Mouse (Mus musculus) megakaryocyte, embryonic 14.5 days (primary cell): ENCODE results near the gene Atg2b. TPM values are rescaled to one million over a fixed set of nuclear protein-coding genes. Genes with fewer than 3 reads are reported as not detected.

Source experiments
- H3K27me3 ChIP-seq: replicated peaks from 2 replicates; pipeline ENCODE3; 2012; ENCODE audit warnings: inconsistent platforms
- H3K36me3 ChIP-seq: replicated peaks from 2 replicates; pipeline ENCODE3; 2012; ENCODE audit warnings: low read length, inconsistent platforms, mixed read lengths
- H3K4me1 ChIP-seq: 2 replicates; pipeline ENCODE4 v1.6.1; 2012; ENCODE audit warnings: inconsistent platforms
- H3K4me3 ChIP-seq: replicated peaks from 2 replicates; pipeline ENCODE3; 2012; ENCODE audit warnings: moderate library complexity, mild to moderate bottlenecking, inconsistent platforms
- H3K9me3 ChIP-seq: 2 replicates; pipeline ENCODE4 v1.6.1; 2012; ENCODE audit warnings: inconsistent platforms
- FLI1 ChIP-seq: IDR thresholded peaks from 2 replicates; pipeline ENCODE4 v1.6.1; 2012; ENCODE audit warnings: low read length, inconsistent platforms, mixed read lengths
- GATA1 ChIP-seq: IDR thresholded peaks from 3 replicates; pipeline ENCODE4 v1.6.1; 2012; ENCODE audit warnings: mixed read lengths, low read length, inconsistent platforms, borderline replicate concordance
- polyA plus RNA-seq: library from polyadenylated mRNA; stranded (reverse); fragments of >175 nt; gene quantifications from 2 replicates; pipeline ENCODE4 v1.2.3, GENCODE M21; 2012; ENCODE audit warnings: low replicate concordance; ENCODE audit not compliant: insufficient read depth

Atg2b gene
- polyA plus RNA-seq, 1 experiment: 4.4 TPM

GRCm38 (mm10) chr12:105686791-105687190, 1.8 kb upstream of the Atg2b start:
- H3K4me1 ChIP-seq: peaks cover 58% of the 10 kb centered on the region
- no peaks in the 10 kb centered on the region for H3K9me3 ChIP-seq

GRCm38 (mm10) chr12:105683933-105684901, 794 bp downstream of the Atg2b start, which contains the start of gene Gskip:
Gene Gskip, plus strand, starts transcription at chr12:105684829.
- TF ChIP-seq GATA1 (no peak), FLI1 (no peak)
- H3K36me3 ChIP-seq: peaks cover 32% of the 10 kb centered on the region
- peaks cover 75% of the 10 kb centered on the region for H3K4me1 ChIP-seq

More at GRCm38 (mm10) chr12:105686791-105687190, 1.8 kb upstream of the Atg2b start:
- TF ChIP-seq FLI1 (no peak), GATA1 (no peak)
- Histone ChIP-seq H3K4me3 (peak overlapping the region; percentile 98), H3K36me3 (peaks cover 40% of the 10 kb centered on the region), H3K27me3 (no peaks in the 10 kb centered on the region)

GRCm38 (mm10) chr12:105678762-105679161, 6.2 kb downstream of the Atg2b start:
- Histone ChIP-seq H3K27me3 (no peaks in the 10 kb centered on the region), H3K4me3 (no peak overlapping the region), H3K36me3 (peaks cover 66% of the 10 kb centered on the region), H3K4me1 (peaks cover 85% of the 10 kb centered on the region), H3K9me3 (no peaks in the 10 kb centered on the region)
- TF ChIP-seq FLI1 (no peak), GATA1 (no peak)

More at GRCm38 (mm10) chr12:105683933-105684901, 794 bp downstream of the Atg2b start, which contains the start of gene Gskip:
- no peaks in the 10 kb centered on the region for H3K27me3 ChIP-seq
- H3K9me3 ChIP-seq: no peaks in the 10 kb centered on the region
- H3K4me3 ChIP-seq: peak within 1 kb of the TSS; percentile 98

GRCm38 (mm10) chr12:105678211-105678610, 6.8 kb downstream of the Atg2b start:
- TF ChIP-seq FLI1: no peak
- Histone ChIP-seq H3K4me3 (peak overlapping the region; percentile 38), H3K4me1 (peaks cover 81% of the 10 kb centered on the region), H3K27me3 (no peaks in the 10 kb centered on the region), H3K9me3 (no peaks in the 10 kb centered on the region), H3K36me3 (peaks cover 72% of the 10 kb centered on the region)

- H3K36me3 ChIP-seq: peaks cover 85% of the 10 kb centered on the region
- H3K4me3 ChIP-seq: peak overlapping the region; percentile 47
- TF ChIP-seq FLI1 (no peak), GATA1 (no peak)
- no peaks in the 10 kb centered on the region for H3K27me3 ChIP-seq
- no peaks in the 10 kb centered on the region for H3K9me3 ChIP-seq
- H3K4me1 ChIP-seq: peaks cover 61% of the 10 kb centered on the region
Observed at GRCm38 (mm10) chr12:105676274-105676673, 8.7 kb downstream of the Atg2b start.

- no peaks in the 10 kb centered on the region for H3K27me3 ChIP-seq
- TF ChIP-seq GATA1: no peak
- no peak for TF ChIP-seq FLI1
- no peaks in the 10 kb centered on the region; the same call in 1 of the 2 replicates for H3K4me1 ChIP-seq
- peaks cover 100% of the 10 kb centered on the region for H3K36me3 ChIP-seq
- no peaks in the 10 kb centered on the region for H3K9me3 ChIP-seq
- no peak overlapping the region for H3K4me3 ChIP-seq
Observed at GRCm38 (mm10) chr12:105655850-105656249, 29.2 kb downstream of the Atg2b start.

GRCm38 (mm10) chr12:105642770-105643321, 42.2 kb downstream of the Atg2b start:
- TF ChIP-seq FLI1 (no peak), GATA1 (no peak)
- H3K36me3 ChIP-seq: peaks cover 100% of the 10 kb centered on the region
- peaks cover 3% of the 10 kb centered on the region; the same call in 1 of the 2 replicates for H3K4me1 ChIP-seq

GRCm38 (mm10) chr12:105637554-105637953, 47.5 kb downstream of the Atg2b start:
- H3K36me3 ChIP-seq: peaks cover 100% of the 10 kb centered on the region
- H3K9me3 ChIP-seq: no peaks in the 10 kb centered on the region
- TF ChIP-seq FLI1 (no peak), GATA1 (no peak)
- H3K4me3 ChIP-seq: no peak overlapping the region
- peaks cover 9% of the 10 kb centered on the region; the same call in 1 of the 2 replicates for H3K4me1 ChIP-seq
- H3K27me3 ChIP-seq: no peaks in the 10 kb centered on the region

More at GRCm38 (mm10) chr12:105642770-105643321, 42.2 kb downstream of the Atg2b start:
- no peaks in the 10 kb centered on the region for H3K27me3 ChIP-seq
- H3K4me3 ChIP-seq: no peak overlapping the region
- no peaks in the 10 kb centered on the region for H3K9me3 ChIP-seq

- Histone ChIP-seq H3K27me3 (no peaks in the 10 kb centered on the region), H3K9me3 (no peaks in the 10 kb centered on the region), H3K36me3 (peaks cover 100% of the 10 kb centered on the region), H3K4me3 (no peak overlapping the region), H3K4me1 (peaks cover 6% of the 10 kb centered on the region; the same call in 1 of the 2 replicates)
- TF ChIP-seq FLI1 (no peak), GATA1 (no peak)
Observed at GRCm38 (mm10) chr12:105636551-105636950, 48.5 kb downstream of the Atg2b start.
